Mouse (Mus musculus): ENCODE measurements around the gene Slc22a1.

GRCm38 (mm10) chr17:12634814-12635213 lies 40.8 kb downstream of the Slc22a1 start:
- no peak for TF ChIP-seq POLR2A (IDR thresholded peaks at IDR 0.05; ENCODE audit: low read depth, low read length)
- no peak for TF ChIP-seq CTCF (IDR thresholded peaks at IDR 0.05; ENCODE audit: extremely low read depth, insufficient read length, insufficient replicate concordance, low read depth, low read length)

Data from small intestine, adult 2 months (tissue).